Mouse (Mus musculus): ENCODE data around the gene Mob4. TPM values are rescaled to one million over a fixed set of nuclear protein-coding genes. Genes with fewer than 3 reads are reported as not detected.
"Not testable (repeated sequence)": the region's sequence is repeated elsewhere in the genome, so short reads cannot be mapped to it uniquely, and the experiment has no call there.

The Mob4 gene
- polyA plus RNA-seq, 1 experiment from 2014 or later: 39.5 TPM

DNA sequence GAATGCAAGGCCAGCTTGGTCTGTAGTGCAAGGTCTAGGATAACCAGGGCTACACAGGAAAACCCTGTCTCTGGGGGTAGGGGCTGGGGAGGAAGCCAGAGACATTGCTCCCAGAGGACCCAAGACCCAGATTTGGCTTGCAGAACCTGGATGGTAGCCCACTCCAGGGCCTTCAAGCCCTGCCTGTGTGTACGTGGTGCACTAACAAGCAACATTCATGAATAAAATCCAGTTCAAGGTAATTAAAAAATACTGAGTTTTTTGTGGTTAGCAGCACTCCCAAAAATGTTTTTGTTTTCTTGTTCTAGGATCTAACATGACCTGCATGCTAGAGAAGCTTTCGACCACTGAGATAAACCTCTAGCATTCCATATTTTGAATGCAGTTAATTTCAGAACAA is 39.0 kb upstream of the Mob4 start:
- no peaks in the 10 kb centered on the region for H3K27me3 ChIP-seq (ENCODE audit: control insufficient read depth, insufficient read depth, low read depth, low read length)
- no peak for ATAC-seq (ENCODE audit: low read depth)
- no peak overlapping the region for H3K9ac ChIP-seq (ENCODE audit: low read depth, low read length)
- H3K36me3 ChIP-seq (ENCODE audit: control insufficient read depth, insufficient read depth): peaks cover 4% of the 10 kb centered on the region
- no peaks in the 10 kb centered on the region for H3K9me3 ChIP-seq (replicated peaks; ENCODE audit: control insufficient read depth, low read length)
- H3K4me2 ChIP-seq (ENCODE audit: low read depth, low read length): no peak overlapping the region
- peaks cover 5% of the 10 kb centered on the region for H3K4me1 ChIP-seq (ENCODE audit: control insufficient read depth, low read depth, low read length)
- WGBS (ENCODE audit: insufficient replicate concordance): 65% methylated on average over 2 of the region's 2 CpGs
- H3K4me3 ChIP-seq (ENCODE audit: low read depth, low read length): no peak overlapping the region
- H3K27ac ChIP-seq (ENCODE audit: low read length): no peak overlapping the region

DNA sequence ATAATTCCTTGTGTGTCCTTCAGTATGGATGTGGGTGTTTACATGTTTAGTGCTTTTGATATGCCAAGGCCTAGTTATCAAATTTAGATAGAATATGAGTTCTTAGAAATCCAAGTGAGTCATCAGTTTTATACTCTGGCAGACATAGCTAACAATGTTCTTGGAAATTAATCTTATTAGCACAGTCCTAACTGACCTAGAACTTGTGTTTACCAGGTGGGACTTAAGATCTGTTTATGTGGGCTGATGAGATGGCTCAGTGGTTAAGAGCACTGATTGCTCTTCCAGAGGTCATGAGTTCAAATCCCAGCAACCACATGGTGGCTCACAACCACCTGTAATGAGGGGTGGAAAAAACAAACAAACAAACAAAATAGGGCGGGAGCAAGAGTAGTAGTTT is 38.6 kb upstream of the Mob4 start:
- H3K9me3 ChIP-seq (replicated peaks; ENCODE audit: control insufficient read depth, low read length): no peaks in the 10 kb centered on the region
- H3K4me1 ChIP-seq (ENCODE audit: control insufficient read depth, low read depth, low read length): peaks cover 5% of the 10 kb centered on the region
- no peaks in the 10 kb centered on the region for H3K27me3 ChIP-seq (ENCODE audit: control insufficient read depth, insufficient read depth, low read depth, low read length)
- H3K4me2 ChIP-seq (ENCODE audit: low read depth, low read length): no peak overlapping the region
- 31% methylated on average over 1 of the region's 1 CpGs for WGBS (ENCODE audit: insufficient replicate concordance)
- ATAC-seq (ENCODE audit: low read depth): no peak
- H3K27ac ChIP-seq (ENCODE audit: low read length): no peak overlapping the region
- peaks cover 4% of the 10 kb centered on the region for H3K36me3 ChIP-seq (ENCODE audit: control insufficient read depth, insufficient read depth)
- no peak overlapping the region for H3K9ac ChIP-seq (ENCODE audit: low read depth, low read length)
- H3K4me3 ChIP-seq (ENCODE audit: low read depth, low read length): no peak overlapping the region

DNA sequence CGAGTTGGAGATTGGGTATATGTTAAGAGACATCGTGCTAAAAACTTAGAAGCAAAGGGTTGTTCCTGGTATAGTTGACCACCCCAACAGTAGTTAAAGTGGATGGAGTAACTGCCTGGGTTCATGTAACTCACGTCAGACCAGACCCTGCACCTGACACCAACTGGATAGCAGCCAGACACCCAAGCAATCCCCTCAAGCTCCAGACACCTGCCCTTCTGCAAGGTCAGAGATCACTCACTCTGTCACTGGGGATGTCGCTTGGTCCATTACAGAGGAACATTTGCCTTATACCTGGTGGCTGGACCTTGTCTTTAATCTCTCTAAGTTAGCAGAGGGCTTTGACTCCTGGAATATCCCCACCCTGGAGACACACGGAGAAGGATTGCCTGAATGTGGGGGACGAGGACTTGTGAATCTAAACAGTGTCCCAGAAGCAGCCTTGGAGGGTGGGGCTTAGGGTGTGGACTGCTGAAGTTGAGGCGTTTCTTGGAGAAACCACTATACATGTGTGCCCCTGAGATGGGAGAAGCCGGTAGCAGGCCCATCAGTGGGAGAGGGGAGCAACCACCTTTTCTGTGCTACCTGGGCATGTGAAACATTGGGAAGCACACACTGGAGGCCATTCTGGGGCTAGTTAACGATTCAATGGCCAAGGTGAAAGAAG is 24.0 kb upstream of the Mob4 start:
- no peaks in the 10 kb centered on the region for H3K36me3 ChIP-seq (ENCODE audit: control insufficient read depth, insufficient read depth)
- no peak overlapping the region for H3K4me2 ChIP-seq (ENCODE audit: low read depth, low read length)
- no peak overlapping the region for H3K27ac ChIP-seq (ENCODE audit: low read length)
- no peak overlapping the region for H3K9ac ChIP-seq (ENCODE audit: low read depth, low read length)
- no peaks in the 10 kb centered on the region for H3K27me3 ChIP-seq (ENCODE audit: control insufficient read depth, insufficient read depth, low read depth, low read length)
- ATAC-seq (ENCODE audit: low read depth): peak; percentile 47; the same call in 1 of the 2 replicates
- no peaks in the 10 kb centered on the region; the same call in 1 of the 2 replicates for H3K4me1 ChIP-seq (ENCODE audit: control insufficient read depth, low read depth, low read length)
- no peaks in the 10 kb centered on the region for H3K9me3 ChIP-seq (replicated peaks; ENCODE audit: control insufficient read depth, low read length)
- H3K4me3 ChIP-seq (ENCODE audit: low read depth, low read length): no peak overlapping the region
- 57% methylated on average over 9 of the region's 9 CpGs for WGBS (ENCODE audit: insufficient replicate concordance)

DNA sequence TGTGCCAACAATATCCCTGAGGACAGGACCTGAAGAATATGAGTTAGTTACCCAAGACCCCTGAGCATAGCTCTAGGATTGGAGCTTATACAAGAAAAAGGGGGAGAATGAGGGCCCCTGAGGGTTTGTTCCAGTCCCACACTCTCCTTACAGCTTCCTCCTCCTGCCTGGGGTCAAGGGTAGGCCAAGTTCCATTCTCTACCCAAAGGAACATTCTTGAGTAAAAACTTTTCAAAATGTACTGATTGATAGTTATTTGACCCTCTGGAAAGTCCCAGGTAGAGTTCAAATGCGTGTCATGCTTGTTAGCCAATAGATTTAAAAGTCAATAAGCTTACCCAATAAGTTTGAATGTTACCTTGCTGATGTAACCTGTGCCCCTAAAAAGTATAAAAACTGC is 23.4 kb upstream of the Mob4 start:
- no peaks in the 10 kb centered on the region; the same call in 1 of the 2 replicates for H3K4me1 ChIP-seq (ENCODE audit: control insufficient read depth, low read depth, low read length)
- H3K4me2 ChIP-seq (ENCODE audit: low read depth, low read length): no peak overlapping the region
- no peaks in the 10 kb centered on the region for H3K27me3 ChIP-seq (ENCODE audit: control insufficient read depth, insufficient read depth, low read depth, low read length)
- H3K36me3 ChIP-seq (ENCODE audit: control insufficient read depth, insufficient read depth): no peaks in the 10 kb centered on the region
- no peak overlapping the region for H3K27ac ChIP-seq (ENCODE audit: low read length)
- H3K9ac ChIP-seq (ENCODE audit: low read depth, low read length): no peak overlapping the region
- WGBS (ENCODE audit: insufficient replicate concordance): 84% methylated on average over 1 of the region's 1 CpGs
- ATAC-seq (ENCODE audit: low read depth): no peak
- no peak overlapping the region for H3K4me3 ChIP-seq (ENCODE audit: low read depth, low read length)
- no peaks in the 10 kb centered on the region for H3K9me3 ChIP-seq (replicated peaks; ENCODE audit: control insufficient read depth, low read length)

DNA sequence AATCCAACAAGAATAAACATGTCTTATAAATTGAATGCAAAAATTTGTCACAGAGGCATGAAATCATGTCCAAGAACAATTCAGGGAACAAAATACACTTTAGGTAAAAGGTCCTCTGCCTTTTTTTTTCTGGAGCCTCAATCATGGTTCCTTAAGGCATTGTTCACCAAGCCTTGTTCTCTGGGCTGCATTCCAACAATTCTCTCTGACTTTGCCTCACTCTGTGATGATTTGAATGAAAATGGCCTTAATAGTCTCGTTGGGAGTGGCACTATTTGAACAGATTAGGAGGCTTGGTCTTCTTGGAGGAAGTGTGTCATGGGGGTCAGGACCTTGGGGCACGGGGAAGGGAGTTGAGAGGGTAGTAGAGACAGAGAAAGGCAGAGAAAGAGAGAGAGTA is 22.6 kb upstream of the Mob4 start:
- Histone ChIP-seq H3K4me1 (ENCODE audit: control insufficient read depth, low read depth, low read length) (no peaks in the 10 kb centered on the region; the same call in 1 of the 2 replicates), H3K4me2 (ENCODE audit: low read depth, low read length) (no peak overlapping the region), H3K27ac (ENCODE audit: low read length) (no peak overlapping the region), H3K27me3 (ENCODE audit: control insufficient read depth, insufficient read depth, low read depth, low read length) (no peaks in the 10 kb centered on the region), H3K9ac (ENCODE audit: low read depth, low read length) (no peak overlapping the region), H3K4me3 (ENCODE audit: low read depth, low read length) (no peak overlapping the region), H3K9me3 (replicated peaks; ENCODE audit: control insufficient read depth, low read length) (no peaks in the 10 kb centered on the region), H3K36me3 (ENCODE audit: control insufficient read depth, insufficient read depth) (no peaks in the 10 kb centered on the region)
- no peak for ATAC-seq (ENCODE audit: low read depth)
- 38% methylated on average over 2 of the region's 2 CpGs for WGBS (ENCODE audit: insufficient replicate concordance)

DNA sequence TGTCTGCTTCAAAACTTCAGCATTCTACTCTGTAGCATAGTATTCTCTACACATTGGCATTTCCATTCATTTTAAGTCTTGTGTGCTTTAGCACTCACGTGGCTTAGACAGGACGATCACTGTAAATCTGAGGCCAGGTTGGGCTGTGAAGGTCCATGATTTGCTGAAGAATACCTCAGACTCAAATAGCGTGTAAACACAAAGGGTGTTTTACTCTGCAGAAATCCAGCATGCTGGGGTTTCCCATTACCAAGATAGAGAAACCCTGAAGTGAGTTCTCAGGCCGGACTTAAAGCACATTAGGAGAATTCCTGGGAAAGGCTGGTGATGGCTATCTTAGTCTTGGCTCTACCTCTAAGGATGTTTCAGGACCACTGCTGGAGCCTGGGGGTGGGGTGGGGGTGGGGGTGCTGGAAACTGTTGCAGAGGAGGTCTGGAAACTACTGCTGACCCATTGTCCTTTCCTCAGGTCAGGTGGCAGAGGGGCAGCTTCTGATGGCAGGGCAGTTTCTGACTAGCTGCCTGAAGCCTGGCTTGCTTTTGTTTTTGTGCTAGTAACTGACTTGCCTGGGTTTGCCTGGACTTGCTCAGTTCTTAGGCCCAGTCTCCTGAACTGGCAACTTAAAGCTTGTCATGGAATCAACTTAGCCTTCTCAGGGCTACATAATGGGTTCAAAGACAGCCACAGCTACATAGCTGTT is 21.8 kb upstream of the Mob4 start:
- H3K4me2 ChIP-seq (ENCODE audit: low read depth, low read length): no peak overlapping the region

DNA sequence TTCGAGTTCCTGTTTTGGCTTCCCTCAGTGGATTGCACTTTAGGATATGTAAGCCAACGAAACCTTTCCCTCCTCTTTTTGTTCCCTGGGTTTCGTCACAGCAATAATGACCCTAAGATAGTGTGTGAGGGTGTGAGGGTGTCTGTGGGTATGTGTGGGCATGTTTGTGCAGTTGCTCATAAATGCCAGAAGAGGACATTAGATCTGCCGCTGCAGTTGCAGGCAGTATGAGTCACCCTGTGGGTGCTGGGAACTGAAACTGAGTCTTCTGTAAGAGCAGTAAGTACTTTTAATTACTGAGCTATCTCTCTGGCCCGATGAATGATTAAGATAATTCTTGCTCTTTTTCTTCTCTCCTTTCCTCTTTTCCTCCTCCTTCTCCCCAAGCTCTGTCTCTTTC is 8.0 kb upstream of the Mob4 start:
- no peak for ATAC-seq (ENCODE audit: low read depth)
- no peak overlapping the region for H3K27ac ChIP-seq (ENCODE audit: low read length)
- no peak overlapping the region for H3K4me2 ChIP-seq (ENCODE audit: low read depth, low read length)
- 68% methylated on average over 5 of the region's 5 CpGs for WGBS (ENCODE audit: insufficient replicate concordance)
- no peaks in the 10 kb centered on the region for H3K9me3 ChIP-seq (replicated peaks; ENCODE audit: control insufficient read depth, low read length)
- H3K4me1 ChIP-seq (ENCODE audit: control insufficient read depth, low read depth, low read length): no peaks in the 10 kb centered on the region
- H3K27me3 ChIP-seq (ENCODE audit: control insufficient read depth, insufficient read depth, low read depth, low read length): no peaks in the 10 kb centered on the region
- no peak overlapping the region for H3K9ac ChIP-seq (ENCODE audit: low read depth, low read length)
- no peaks in the 10 kb centered on the region for H3K36me3 ChIP-seq (ENCODE audit: control insufficient read depth, insufficient read depth)
- H3K4me3 ChIP-seq (ENCODE audit: low read depth, low read length): no peak overlapping the region

More for the DNA sequence above, 21.8 kb upstream of the Mob4 start:
- ATAC-seq (ENCODE audit: low read depth): no peak
- Histone ChIP-seq H3K4me3 (ENCODE audit: low read depth, low read length) (no peak overlapping the region), H3K36me3 (ENCODE audit: control insufficient read depth, insufficient read depth) (no peaks in the 10 kb centered on the region), H3K9ac (ENCODE audit: low read depth, low read length) (no peak overlapping the region), H3K27ac (ENCODE audit: low read length) (no peak overlapping the region), H3K27me3 (ENCODE audit: control insufficient read depth, insufficient read depth, low read depth, low read length) (no peaks in the 10 kb centered on the region), H3K4me1 (ENCODE audit: control insufficient read depth, low read depth, low read length) (no peaks in the 10 kb centered on the region; the same call in 1 of the 2 replicates), H3K9me3 (replicated peaks; ENCODE audit: control insufficient read depth, low read length) (no peaks in the 10 kb centered on the region)
- 69% methylated on average over 4 of the region's 4 CpGs for WGBS (ENCODE audit: insufficient replicate concordance)

DNA sequence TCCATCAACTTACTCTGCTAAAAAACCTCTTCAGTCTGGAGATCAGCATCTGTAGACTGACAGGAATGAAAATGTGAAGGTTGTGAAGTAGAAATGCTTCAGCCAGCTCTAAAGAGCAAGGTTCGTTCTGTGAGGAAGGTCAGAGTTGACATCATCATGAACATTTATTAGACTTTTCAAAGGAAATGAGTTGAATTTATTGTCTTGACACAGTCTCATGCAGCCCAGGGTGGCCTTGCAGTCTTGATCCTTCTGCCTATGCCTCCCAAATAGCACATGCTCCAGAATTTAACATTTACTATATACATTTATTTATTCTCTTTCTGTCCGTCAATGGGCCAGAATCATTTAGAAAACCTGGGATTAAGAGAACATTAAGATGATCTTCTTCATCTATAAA is 7.5 kb upstream of the Mob4 start:
- Histone ChIP-seq H3K4me3 (ENCODE audit: low read depth, low read length) (no peak overlapping the region), H3K4me2 (ENCODE audit: low read depth, low read length) (no peak overlapping the region), H3K4me1 (ENCODE audit: control insufficient read depth, low read depth, low read length) (no peaks in the 10 kb centered on the region), H3K36me3 (ENCODE audit: control insufficient read depth, insufficient read depth) (no peaks in the 10 kb centered on the region), H3K27ac (ENCODE audit: low read length) (no peak overlapping the region), H3K27me3 (ENCODE audit: control insufficient read depth, insufficient read depth, low read depth, low read length) (no peaks in the 10 kb centered on the region), H3K9me3 (replicated peaks; ENCODE audit: control insufficient read depth, low read length) (no peaks in the 10 kb centered on the region), H3K9ac (ENCODE audit: low read depth, low read length) (no peak overlapping the region)
- no peak for ATAC-seq (ENCODE audit: low read depth)
- WGBS (ENCODE audit: insufficient replicate concordance): 65% methylated on average over 2 of the region's 2 CpGs

DNA sequence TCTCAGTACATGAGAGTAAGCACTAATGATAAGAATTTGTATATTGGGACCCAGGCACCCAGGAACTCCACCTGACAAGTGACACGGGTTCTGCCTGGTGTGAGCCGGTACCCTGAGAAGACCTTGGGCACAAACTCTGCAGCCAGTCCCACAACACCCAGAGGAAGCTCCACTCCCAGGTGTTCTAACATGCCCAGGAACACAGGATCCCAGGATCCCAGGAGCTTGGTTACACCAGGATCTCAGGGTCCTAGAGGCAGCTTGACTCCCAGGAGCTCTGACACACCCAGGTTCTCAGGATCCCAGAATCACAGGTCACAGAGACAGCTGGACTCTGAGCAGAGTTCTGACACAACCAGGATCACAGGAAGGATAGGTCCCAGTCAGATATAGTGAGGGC is 6.9 kb upstream of the Mob4 start:
- H3K4me3 ChIP-seq (ENCODE audit: low read depth, low read length); H3K4me2 ChIP-seq (ENCODE audit: low read depth, low read length); H3K4me1 ChIP-seq (ENCODE audit: control insufficient read depth, low read depth, low read length); H3K27ac ChIP-seq (ENCODE audit: low read length); H3K9me3 ChIP-seq (replicated peaks; ENCODE audit: control insufficient read depth, low read length); ATAC-seq (ENCODE audit: low read depth); H3K36me3 ChIP-seq (ENCODE audit: control insufficient read depth, insufficient read depth); H3K27me3 ChIP-seq (ENCODE audit: control insufficient read depth, insufficient read depth, low read depth, low read length); H3K9ac ChIP-seq (ENCODE audit: low read depth, low read length): not testable (repeated sequence)
- 86% methylated on average over 2 of the region's 2 CpGs for WGBS (ENCODE audit: insufficient replicate concordance)

Measured in liver, embryonic 16.5 days (tissue).